Mouse (Mus musculus) erythroblast, embryonic 14.5 days (primary cell): ENCODE data around the gene Siah3. TPM values are rescaled to one million over a fixed set of nuclear protein-coding genes. Genes with fewer than 3 reads are reported as not detected.

ENCODE experiments used
- H3K27me3 ChIP-seq: 2 replicates; pipeline ENCODE4 v1.6.1; 2012; ENCODE audit warnings: inconsistent platforms; ENCODE audit not compliant: control insufficient read depth
- H3K36me3 ChIP-seq: 2 replicates; pipeline ENCODE4 v1.6.1; 2012; ENCODE audit warnings: mild to moderate bottlenecking, inconsistent platforms; ENCODE audit not compliant: control insufficient read depth
- H3K4me1 ChIP-seq: 2 replicates; pipeline ENCODE4 v1.6.1; 2012; ENCODE audit warnings: inconsistent platforms; ENCODE audit not compliant: control insufficient read depth
- H3K4me3 ChIP-seq: replicated peaks from 2 replicates; pipeline ENCODE3; 2012; ENCODE audit warnings: moderate library complexity, mild to moderate bottlenecking, inconsistent platforms
- H3K9me3 ChIP-seq: 2 replicates; pipeline ENCODE4 v1.6.1; 2012; ENCODE audit warnings: low read length, inconsistent platforms, mixed read lengths; ENCODE audit not compliant: control insufficient read depth
- GATA1 ChIP-seq: IDR thresholded peaks from 2 replicates; pipeline ENCODE4 v1.6.1; 2012; ENCODE audit warnings: low read length, inconsistent platforms, mixed read lengths
- TAL1 ChIP-seq: IDR thresholded peaks from 3 replicates; pipeline ENCODE4 v1.6.1; 2012; ENCODE audit warnings: low read length, inconsistent platforms, mixed read lengths
- polyA plus RNA-seq: library from polyadenylated mRNA; stranded (reverse); fragments of >175 nt; gene quantifications from 2 replicates; pipeline ENCODE4 v1.2.3, GENCODE M21; 2012

Gene Siah3
- polyA plus RNA-seq, 1 experiment, result 0.01 TPM

GRCm38 (mm10) chr14:75512946-75513345, 57.2 kb downstream of the Siah3 start:
- Histone ChIP-seq H3K4me3 (no peak overlapping the region), H3K36me3 (no peaks in the 10 kb centered on the region), H3K4me1 (no peaks in the 10 kb centered on the region; the same call in 1 of the 2 replicates), H3K9me3 (no peaks in the 10 kb centered on the region), H3K27me3 (no peaks in the 10 kb centered on the region)
- TF ChIP-seq GATA1 (no peak), TAL1 (no peak)

- Histone ChIP-seq H3K36me3 (no peaks in the 10 kb centered on the region), H3K9me3 (no peaks in the 10 kb centered on the region), H3K4me3 (no peak overlapping the region), H3K4me1 (peaks cover 15% of the 10 kb centered on the region), H3K27me3 (no peaks in the 10 kb centered on the region)
- TF ChIP-seq TAL1 (no peak), GATA1 (no peak)
Observed at GRCm38 (mm10) chr14:75516161-75516560, 60.4 kb downstream of the Siah3 start.

- no peaks in the 10 kb centered on the region for H3K9me3 ChIP-seq
- no peak overlapping the region for H3K4me3 ChIP-seq
Observed at GRCm38 (mm10) chr14:75516917-75517595, 61.3 kb downstream of the Siah3 start.

GRCm38 (mm10) chr14:75518196-75518887, 62.6 kb downstream of the Siah3 start:
- no peaks in the 10 kb centered on the region for H3K9me3 ChIP-seq
- no peaks in the 10 kb centered on the region for H3K36me3 ChIP-seq
- no peak for TF ChIP-seq GATA1
- no peak for TF ChIP-seq TAL1
- peaks cover 16% of the 10 kb centered on the region for H3K4me1 ChIP-seq
- H3K27me3 ChIP-seq, result no peaks in the 10 kb centered on the region
- H3K4me3 ChIP-seq, result no peak overlapping the region

More at GRCm38 (mm10) chr14:75516917-75517595, 61.3 kb downstream of the Siah3 start:
- no peaks in the 10 kb centered on the region for H3K27me3 ChIP-seq
- no peak for TF ChIP-seq GATA1
- no peak for TF ChIP-seq TAL1
- H3K36me3 ChIP-seq, result no peaks in the 10 kb centered on the region
- peaks cover 15% of the 10 kb centered on the region for H3K4me1 ChIP-seq

GRCm38 (mm10) chr14:75518899-75519298, 63.1 kb downstream of the Siah3 start:
- no peak overlapping the region for H3K4me3 ChIP-seq
- no peak for TF ChIP-seq GATA1
- TF ChIP-seq TAL1, result no peak
- H3K27me3 ChIP-seq, result no peaks in the 10 kb centered on the region
- H3K9me3 ChIP-seq, result no peaks in the 10 kb centered on the region
- H3K36me3 ChIP-seq, result no peaks in the 10 kb centered on the region
- peaks cover 18% of the 10 kb centered on the region for H3K4me1 ChIP-seq

- Histone ChIP-seq H3K9me3 (no peaks in the 10 kb centered on the region), H3K4me3 (no peak overlapping the region), H3K27me3 (no peaks in the 10 kb centered on the region), H3K36me3 (no peaks in the 10 kb centered on the region), H3K4me1 (peaks cover 22% of the 10 kb centered on the region)
- TF ChIP-seq GATA1 (no peak), TAL1 (no peak)
Observed at GRCm38 (mm10) chr14:75519668-75520067, 63.9 kb downstream of the Siah3 start.

GRCm38 (mm10) chr14:75524648-75525047, 68.9 kb downstream of the Siah3 start:
- TF ChIP-seq GATA1 (no peak), TAL1 (peak; percentile 40; the same call in 2 of the 3 replicates)
- Histone ChIP-seq H3K36me3 (peaks cover 2% of the 10 kb centered on the region; the same call in 1 of the 2 replicates), H3K4me1 (peaks cover 38% of the 10 kb centered on the region), H3K27me3 (no peaks in the 10 kb centered on the region), H3K4me3 (peak overlapping the region; percentile 18), H3K9me3 (no peaks in the 10 kb centered on the region)

- Histone ChIP-seq H3K36me3 (peaks cover 2% of the 10 kb centered on the region; the same call in 1 of the 2 replicates), H3K27me3 (no peaks in the 10 kb centered on the region), H3K9me3 (no peaks in the 10 kb centered on the region), H3K4me1 (peaks cover 34% of the 10 kb centered on the region), H3K4me3 (peak overlapping the region; percentile 53)
- TF ChIP-seq TAL1, result no peak
- TF ChIP-seq GATA1, result no peak
Observed at GRCm38 (mm10) chr14:75525376-75526145, 69.8 kb downstream of the Siah3 start.
